Comparison of ENCODE assay signal across 10 mouse cellular contexts in the genomic region with DNA sequence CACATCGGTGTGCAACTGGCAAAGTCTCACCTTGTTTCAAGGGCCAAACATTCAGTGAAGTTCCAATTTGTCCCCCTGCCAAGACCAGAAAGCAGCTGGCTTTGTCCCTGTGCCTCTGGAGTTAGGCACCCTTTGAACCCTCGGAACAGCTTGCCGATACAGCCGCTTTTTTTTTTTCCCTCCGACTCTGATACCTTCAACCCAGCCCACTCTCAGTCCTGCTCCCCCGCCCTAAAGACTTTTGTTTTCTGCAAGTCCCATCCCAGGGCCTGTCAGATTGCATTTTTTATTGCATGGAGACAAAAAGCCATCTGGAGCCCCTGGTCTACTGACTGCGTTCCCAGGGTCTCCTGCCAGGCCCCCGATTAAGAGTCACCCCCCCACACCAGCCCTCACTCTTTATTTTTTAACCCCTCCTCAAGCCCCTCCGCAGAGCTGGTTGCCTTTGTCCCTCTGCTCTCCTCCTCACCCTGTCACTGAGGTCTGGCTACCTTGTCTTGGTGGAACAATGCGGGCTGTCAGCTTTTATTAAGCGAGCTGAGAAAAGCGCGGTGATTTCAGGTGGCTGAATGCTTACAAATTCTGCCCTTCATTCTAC. TPM values are rescaled to one million over a fixed set of nuclear protein-coding genes. Genes with fewer than 3 reads are reported as not detected.
DNase-seq lines count a peak whose midpoint lies in the region; ATAC-seq lines count a peak whose summit lies in the region.
"Had no signal": no experiment of that assay in that cellular context is flagged by ENCODE, and none has a peak within 500 bp of the region (broad histone marks: within the 10 kb centered on the region; RNA-seq: fewer than 3 reads in every experiment).

No protein-coding gene starts in this region.

- DNase-seq in heart, postnatal 25 days (ENCODE audit: low spot score) = no peak
- peak; percentile 64 for DNase-seq in forebrain, embryonic 11.5 days (ENCODE audit: low spot score)
- peak; percentile 78 for DNase-seq in neural tube, embryonic 11.5 days (ENCODE audit: low spot score)
- no peak for DNase-seq in right cerebral cortex, postnatal 14 days
- DNase-seq in yolk sac, embryonic 10.5 days (ENCODE audit: low spot score) = no peak
- DNase-seq in B cell, adult 2 months = no peak

- intact Hi-C loops in heart, postnatal 25 days (cut with DNase I) = no loop called here

- peaks cover 22% of the 10 kb centered on the region for H3K4me1 ChIP-seq in heart, embryonic 12.5 days (replicated peaks)
- H3K4me1 ChIP-seq in forebrain, embryonic 11.5 days (replicated peaks; ENCODE audit: control insufficient read depth, insufficient read depth, low read length) = peaks cover 26% of the 10 kb centered on the region; the same call in 1 of the 2 replicates
- peaks cover 27% of the 10 kb centered on the region for H3K4me1 ChIP-seq in kidney, embryonic 16.5 days (ENCODE audit: insufficient read depth, low read length)
- H3K4me1 ChIP-seq in neural tube, embryonic 11.5 days (ENCODE audit: control insufficient read depth, insufficient read depth, low read length) = peaks cover 36% of the 10 kb centered on the region
- H3K4me1 ChIP-seq: liver, embryonic 15.5 days had no signal

- 37% methylated on average over 13 of the region's 13 CpGs for WGBS in heart, embryonic 12.5 days
- 7% methylated on average over 13 of the region's 13 CpGs for WGBS in forebrain, embryonic 11.5 days
- WGBS in kidney, embryonic 16.5 days = 9% methylated on average over 13 of the region's 13 CpGs
- 4% methylated on average over 13 of the region's 13 CpGs for WGBS in neural tube, embryonic 11.5 days

- no peaks in the 10 kb centered on the region for H3K9me3 ChIP-seq in heart, embryonic 12.5 days (replicated peaks)
- no peaks in the 10 kb centered on the region for H3K9me3 ChIP-seq in forebrain, embryonic 11.5 days (ENCODE audit: control insufficient read depth, low read length)
- H3K9me3 ChIP-seq in kidney, embryonic 16.5 days (ENCODE audit: low read length) = no peaks in the 10 kb centered on the region
- no peaks in the 10 kb centered on the region for H3K9me3 ChIP-seq in neural tube, embryonic 11.5 days (ENCODE audit: control insufficient read depth, low read length)
- H3K9me3 ChIP-seq: heart, embryonic 10.5 days; liver, embryonic 15.5 days had no signal

- H3K27ac ChIP-seq in heart, embryonic 12.5 days (ENCODE audit: poor library complexity, severe bottlenecking) = no peak overlapping the region
- peak overlapping the region; percentile 68 for H3K27ac ChIP-seq in forebrain, embryonic 11.5 days (ENCODE audit: low read depth, low read length)
- H3K27ac ChIP-seq in kidney, embryonic 16.5 days (ENCODE audit: low read length) = 0 out of 2 replicates have a peak overlapping the region, but pooled peaks have one; percentile 20
- peak overlapping the region; percentile 99 for H3K27ac ChIP-seq in neural tube, embryonic 11.5 days (ENCODE audit: low read depth, low read length)
- H3K27ac ChIP-seq: liver, embryonic 15.5 days had no signal

- ATAC-seq in heart, embryonic 12.5 days (ENCODE audit: insufficient number of reproducible peaks, low FRiP score) = no peak
- ATAC-seq in forebrain, embryonic 11.5 days (replicated peaks; ENCODE audit: low FRiP score) = peak; percentile 76
- ATAC-seq in kidney, embryonic 16.5 days (ENCODE audit: low FRiP score, low TSS enrichment) = no peak
- peak; percentile 87 for ATAC-seq in neural tube, embryonic 11.5 days (ENCODE audit: insufficient read depth, low FRiP score, low TSS enrichment)

- no peaks in the 10 kb centered on the region for H3K27me3 ChIP-seq in heart, embryonic 12.5 days (replicated peaks)
- H3K27me3 ChIP-seq in forebrain, embryonic 11.5 days (ENCODE audit: control insufficient read depth, insufficient read depth, low read length) = no peaks in the 10 kb centered on the region
- peaks cover 3% of the 10 kb centered on the region; the same call in 1 of the 2 replicates for H3K27me3 ChIP-seq in kidney, embryonic 16.5 days (ENCODE audit: insufficient read depth, low read length)
- H3K27me3 ChIP-seq in neural tube, embryonic 11.5 days (ENCODE audit: control insufficient read depth, insufficient read depth, low read length) = no peaks in the 10 kb centered on the region

- no peak overlapping the region for H3K4me2 ChIP-seq in heart, embryonic 12.5 days
- H3K4me2 ChIP-seq in forebrain, embryonic 11.5 days (ENCODE audit: low read depth, low read length, severe bottlenecking) = peak overlapping the region; percentile 28
- peak overlapping the region; percentile 24 for H3K4me2 ChIP-seq in kidney, embryonic 16.5 days (replicated peaks; ENCODE audit: low read depth, low read length)
- H3K4me2 ChIP-seq in neural tube, embryonic 11.5 days (ENCODE audit: low read depth) = peak overlapping the region; percentile 29
- H3K4me2 ChIP-seq: liver, embryonic 15.5 days had no signal

- no peak overlapping the region for H3K4me3 ChIP-seq in heart, embryonic 12.5 days
- H3K4me3 ChIP-seq in forebrain, embryonic 11.5 days (ENCODE audit: low read depth, low read length) = no peak overlapping the region
- no peak overlapping the region for H3K4me3 ChIP-seq in kidney, embryonic 16.5 days (ENCODE audit: low read length)
- H3K4me3 ChIP-seq in neural tube, embryonic 11.5 days (ENCODE audit: low read depth, low read length) = no peak overlapping the region
- H3K4me3 ChIP-seq: heart, embryonic 10.5 days; liver, embryonic 15.5 days had no signal

- H3K9ac ChIP-seq in heart, embryonic 12.5 days = 0 out of 2 replicates have a peak overlapping the region, but pooled peaks have one; percentile 6
- peak overlapping the region; percentile 3; the same call in 1 of the 2 replicates for H3K9ac ChIP-seq in forebrain, embryonic 11.5 days (ENCODE audit: low read length)
- H3K9ac ChIP-seq in kidney, embryonic 16.5 days (replicated peaks; ENCODE audit: low read length) = peak overlapping the region; percentile 44; the same call in 1 of the 2 replicates
- H3K9ac ChIP-seq in neural tube, embryonic 11.5 days (ENCODE audit: low read length) = peak overlapping the region; percentile 54
- H3K9ac ChIP-seq: liver, embryonic 15.5 days had no signal

- no peaks in the 10 kb centered on the region for H3K36me3 ChIP-seq in heart, embryonic 12.5 days
- no peaks in the 10 kb centered on the region for H3K36me3 ChIP-seq in forebrain, embryonic 11.5 days (ENCODE audit: control insufficient read depth, insufficient read depth, low read length)
- H3K36me3 ChIP-seq in kidney, embryonic 16.5 days (ENCODE audit: insufficient read depth, low read length) = no peaks in the 10 kb centered on the region
- no peaks in the 10 kb centered on the region for H3K36me3 ChIP-seq in neural tube, embryonic 11.5 days (ENCODE audit: control insufficient read depth, insufficient read depth, low read length)
- H3K36me3 ChIP-seq: heart, embryonic 10.5 days; liver, embryonic 15.5 days had no signal

RNA-seq across cellular contexts. Expression of a gene that starts 18.9 kb away (rescaled TPM):
- polyA plus RNA-seq in heart, embryonic 12.5 days (2016; fragmentation: Nextera tagmentation; extraction: Ambion mirVana) = 0.26 TPM in 1 of 2 replicates, not detected in the other
- total RNA-seq in heart, postnatal 25 days (2021) = not detected
- polyA plus RNA-seq in forebrain, embryonic 11.5 days (2014; fragmentation: Nextera tagmentation; extraction: Ambion mirVana) = 0.23 and 0.94 TPM in 2 replicates
- 3.0 and 3.3 TPM in 2 replicates for polyA plus RNA-seq in kidney, embryonic 16.5 days (2015; fragmentation: Nextera tagmentation; extraction: Ambion mirVana)
- 17.9 and 18.4 TPM in 2 replicates for polyA plus RNA-seq in neural tube, embryonic 11.5 days (2014; fragmentation: Nextera tagmentation; extraction: Ambion mirVana)
- polyA plus RNA-seq: liver, embryonic 15.5 days had no signal

Comparison
In these comparisons a context has a peak if more than half of its experiments do, and no peak if none do; other contexts are left out.
1. ATAC-seq: peak in forebrain, embryonic 11.5 days (single experiment) and neural tube, embryonic 11.5 days (single experiment); none in heart, embryonic 12.5 days (single experiment) and kidney, embryonic 16.5 days (single experiment).
2. H3K9ac ChIP-seq: peak in every context shown above with its lines; median percentile 54 in neural tube, embryonic 11.5 days; 44 in kidney, embryonic 16.5 days; 6 in heart, embryonic 12.5 days; 3 in forebrain, embryonic 11.5 days.
3. DNase-seq: peak in forebrain, embryonic 11.5 days (single experiment) and neural tube, embryonic 11.5 days (single experiment); none in heart, postnatal 25 days (single experiment), right cerebral cortex, postnatal 14 days (single experiment), yolk sac, embryonic 10.5 days (single experiment) and B cell, adult 2 months (0 of 2).